Mouse (Mus musculus) c-Kit-negative CD71-positive TER-119-positive erythroid progenitor cells, embryonic 14.5 days (primary cell): Measurements from ENCODE around the gene Dhrs1.

Experiments
- DNase-seq: peaks from one replicate; pipeline ENCODE4 v3.0.0-alpha.2; 2013; ENCODE audit warnings: low read depth, low spot score

Dhrs1 gene

DNA sequence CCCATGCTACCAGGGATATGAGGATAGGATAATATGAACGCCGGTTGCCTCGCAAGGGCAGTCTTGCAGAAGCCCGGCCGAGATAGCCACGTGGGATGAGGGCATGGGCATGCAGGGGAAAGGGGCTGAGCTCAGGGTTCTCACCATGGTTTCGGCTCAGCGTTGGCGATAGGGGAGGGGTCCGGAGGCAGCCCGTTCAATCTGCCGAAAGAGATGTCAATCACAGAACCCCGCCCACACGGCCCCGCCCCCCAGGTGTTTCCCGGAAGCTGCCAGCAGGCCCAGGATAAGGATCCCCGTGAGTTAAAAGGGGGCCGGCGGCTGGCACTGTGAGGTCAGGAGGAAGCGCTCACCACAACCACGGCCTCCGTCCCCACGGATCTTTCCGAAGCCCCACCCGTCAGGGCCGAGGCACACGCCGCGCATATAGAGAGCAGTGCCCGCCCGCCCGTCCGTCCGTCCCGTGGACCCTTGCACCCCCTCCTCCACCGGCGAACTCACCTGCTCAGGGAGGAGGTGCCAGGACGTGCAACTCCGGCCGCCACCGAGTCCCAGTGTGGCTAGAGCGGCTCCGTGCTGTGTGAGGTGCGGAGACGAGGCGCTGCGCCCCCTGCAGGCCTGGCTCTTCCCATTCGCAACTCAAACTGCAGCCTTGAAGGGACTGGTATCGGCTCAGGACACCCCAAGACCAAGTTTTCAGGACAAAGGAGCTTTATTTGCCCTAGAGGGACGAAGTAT lies 23.6 kb downstream of the Dhrs1 start, which contains the start of gene Rabggta:
Gene Rabggta, minus strand, starts transcription at position 564 of the 738 bp plus-strand sequence.
- DNase-seq = peak; percentile 86

GRCm38 (mm10) chr14:55721076-55721475 lies 24.4 kb downstream of the Dhrs1 start:
- DNase-seq = no peak

DNA sequence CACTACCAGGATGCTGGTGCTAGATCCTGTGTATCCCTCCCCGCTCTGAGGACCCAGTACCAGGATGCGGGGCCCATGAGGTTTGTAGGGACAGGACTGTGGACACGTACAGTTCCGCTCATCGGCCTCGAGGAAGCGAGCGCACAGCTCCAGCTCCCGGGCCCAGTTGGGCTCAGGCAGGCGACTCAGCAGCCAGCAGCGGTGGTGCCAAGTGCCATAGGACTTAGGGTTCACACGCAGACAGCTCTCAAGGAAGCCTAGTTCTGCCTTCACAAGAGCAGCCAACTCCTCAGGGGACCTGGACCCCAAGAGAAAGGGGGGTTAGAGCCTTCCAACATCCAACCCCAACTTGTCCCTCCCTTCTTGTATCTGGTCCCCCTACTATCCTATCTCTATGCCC lies 24.8 kb downstream of the Dhrs1 start:
- DNase-seq = no peak

DNA sequence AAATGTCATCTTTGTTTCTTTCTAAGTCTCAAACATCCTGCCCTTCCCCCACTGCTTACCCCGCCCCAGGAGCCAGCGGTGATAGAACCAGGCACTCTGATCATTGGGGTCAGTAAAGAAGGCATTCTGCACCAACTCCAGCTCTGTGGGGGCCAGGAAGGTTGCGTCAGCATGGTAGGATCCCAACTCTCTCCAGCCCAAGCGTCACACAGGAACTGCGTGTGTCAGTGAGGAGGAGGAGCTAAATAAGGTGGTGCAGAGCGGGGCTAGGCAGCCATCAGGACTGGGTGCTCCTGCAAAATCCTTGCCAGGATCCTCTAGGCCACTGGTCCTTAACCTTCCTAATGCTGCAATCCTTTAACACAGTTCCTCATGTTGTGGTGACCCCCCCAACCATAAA lies 25.8 kb downstream of the Dhrs1 start:
- no peak for DNase-seq

- DNase-seq = no peak
Observed at GRCm38 (mm10) chr14:55716884-55717283, 28.6 kb downstream of the Dhrs1 start.

DNA sequence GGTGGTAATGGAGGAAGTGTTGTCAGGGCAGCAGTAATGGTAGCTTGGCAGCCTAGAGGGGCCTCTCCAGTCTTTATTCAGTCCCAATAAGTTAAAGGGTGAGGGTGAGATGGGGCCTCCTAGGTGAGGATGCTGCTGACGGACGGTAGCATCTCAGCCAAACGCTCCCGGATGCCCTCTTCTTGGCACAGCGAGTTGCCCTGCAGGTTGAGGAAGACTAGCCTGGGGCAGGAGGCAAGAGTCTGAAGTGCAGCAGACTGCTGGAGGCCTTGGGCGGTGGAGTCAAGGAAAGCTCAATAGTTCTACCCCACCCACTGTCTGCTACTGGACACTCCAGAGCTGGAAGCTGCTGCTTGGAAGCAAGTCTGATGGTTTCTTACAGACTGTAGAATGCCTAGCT lies 29.2 kb downstream of the Dhrs1 start:
- no peak for DNase-seq

GRCm38 (mm10) chr14:55714893-55715292 lies 30.6 kb downstream of the Dhrs1 start:
- DNase-seq = no peak

DNA sequence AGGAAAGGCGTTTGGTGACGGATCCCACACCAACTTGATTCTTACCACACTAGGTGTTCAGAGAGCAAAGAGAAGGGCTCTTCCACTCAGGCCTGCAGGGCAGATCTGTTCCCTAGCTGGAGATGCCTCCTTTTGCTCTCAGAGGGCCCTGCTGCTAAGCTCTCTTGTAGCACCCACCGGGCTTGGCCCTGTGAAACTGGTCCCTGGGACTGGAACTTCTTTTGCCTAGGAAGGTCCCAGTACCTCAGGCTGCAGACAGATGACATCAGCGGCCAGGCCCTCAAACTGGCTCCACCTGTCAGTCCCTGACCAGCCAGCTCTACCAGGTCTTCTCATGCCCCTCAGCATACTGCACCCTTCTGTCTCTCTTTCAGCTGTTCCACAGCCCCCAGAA lies 31.8 kb downstream of the Dhrs1 start, which contains the start of gene Tgm1:
Gene Tgm1, minus strand, starts transcription at position 198 of the 394 bp plus-strand sequence.
- no peak for DNase-seq

- DNase-seq = no peak
Observed at GRCm38 (mm10) chr14:55713007-55713728, 32.3 kb downstream of the Dhrs1 start.

DNA sequence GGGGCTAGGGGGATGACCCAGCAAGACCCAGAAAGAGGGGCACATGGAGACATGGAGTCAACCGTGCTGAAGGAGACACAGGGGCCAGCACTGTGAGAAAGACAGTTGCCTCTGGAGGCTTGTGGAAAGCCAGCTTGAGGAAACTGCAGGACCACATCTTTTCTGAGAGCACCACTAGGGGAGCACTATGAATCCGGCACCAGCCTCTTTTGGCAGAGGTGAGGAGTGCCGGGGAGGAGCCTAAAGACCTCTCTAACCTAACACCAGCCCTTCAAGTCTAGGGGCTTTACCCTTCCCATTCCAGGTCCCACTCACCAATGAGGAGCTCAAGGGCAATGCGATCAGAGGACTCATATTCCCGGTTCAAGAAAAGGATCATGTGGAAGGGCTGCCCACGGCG lies 33.7 kb downstream of the Dhrs1 start:
- DNase-seq = no peak

DNA sequence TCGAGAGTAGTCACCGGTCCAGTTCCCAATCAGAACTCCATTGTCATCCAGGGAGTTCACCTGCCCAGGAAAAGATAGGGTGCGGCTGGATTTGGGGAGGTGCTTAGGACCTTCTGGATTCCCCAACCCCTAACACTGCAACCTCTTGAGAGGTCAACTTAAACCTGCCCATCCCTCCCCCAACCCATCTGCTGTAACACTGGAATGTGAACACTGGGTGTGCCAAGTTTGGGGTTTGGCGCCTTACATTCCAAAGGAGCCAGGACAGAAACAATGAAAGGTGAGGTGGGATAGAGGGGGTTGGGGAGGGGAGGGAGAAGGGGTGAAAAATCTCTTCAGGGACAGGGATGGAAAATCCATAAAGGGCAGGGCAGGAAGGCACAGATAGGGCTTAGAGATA lies 36.0 kb downstream of the Dhrs1 start:
- no peak for DNase-seq

DNA sequence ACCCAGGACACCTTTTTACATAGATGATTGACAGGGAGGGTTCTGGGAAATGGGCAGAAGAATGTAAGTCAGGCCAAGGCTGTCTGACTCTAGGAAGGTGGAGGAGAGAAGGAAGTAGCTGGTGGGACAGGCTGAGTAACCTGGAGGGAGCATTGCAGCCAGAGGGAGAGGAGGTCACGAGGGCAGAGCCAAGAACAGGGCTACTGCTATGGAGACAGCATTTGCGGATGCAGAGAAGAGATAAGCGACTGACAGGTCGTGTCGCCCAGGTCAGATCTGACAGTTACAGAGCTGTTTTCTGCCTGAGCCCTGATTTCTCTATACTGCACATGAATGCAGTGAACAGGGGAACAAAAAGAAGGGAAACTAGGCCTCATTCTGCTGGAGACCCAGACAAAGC lies 38.1 kb downstream of the Dhrs1 start:
- DNase-seq = no peak

DNA sequence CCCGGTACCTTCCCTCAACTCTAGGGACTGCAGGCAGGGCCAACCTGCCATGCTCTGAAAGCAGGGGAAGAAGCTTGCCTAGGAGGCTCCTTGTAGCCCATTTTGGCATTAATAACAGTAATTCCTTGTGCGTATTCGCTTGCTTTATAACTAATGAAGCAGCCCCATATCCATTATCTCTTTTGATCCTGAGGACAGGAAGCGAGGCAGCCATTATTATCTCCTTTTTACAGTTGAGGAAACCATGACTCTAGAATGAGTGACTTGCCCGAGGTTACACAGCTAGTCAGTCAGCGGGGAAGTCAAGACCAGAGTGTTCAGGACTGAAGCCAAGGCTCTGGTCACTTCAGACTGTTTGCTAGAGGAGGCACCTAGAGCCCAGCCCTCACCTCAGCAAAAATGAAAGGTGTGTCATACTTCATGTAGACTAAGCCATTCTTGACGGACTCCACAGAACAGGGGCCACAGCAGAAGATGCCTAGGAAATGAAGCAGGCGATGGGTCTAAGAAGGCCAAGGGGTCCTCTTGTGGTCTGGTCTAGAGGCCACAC lies 39.4 kb downstream of the Dhrs1 start:
- no peak for DNase-seq

DNA sequence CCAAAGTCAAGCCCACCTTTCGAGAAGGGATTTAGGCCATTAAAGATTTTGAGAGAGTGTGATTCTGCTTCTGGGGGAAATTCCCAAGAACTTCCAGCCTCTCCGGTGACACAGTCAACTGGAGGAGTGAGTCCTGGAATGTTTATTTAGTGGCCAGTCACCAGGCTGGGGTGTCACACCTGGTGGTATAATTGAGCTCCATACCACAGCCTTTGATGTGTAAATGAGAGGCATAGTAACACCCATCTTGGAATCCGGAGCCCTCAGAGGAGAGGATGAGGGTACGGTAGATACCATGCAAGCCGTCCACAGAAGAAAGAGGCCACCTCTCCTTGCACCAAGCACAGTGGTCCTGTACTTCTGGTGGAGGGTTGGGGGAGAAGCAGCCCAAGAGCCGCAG lies 42.7 kb downstream of the Dhrs1 start:
- no peak for DNase-seq

- no peak for DNase-seq
Observed at GRCm38 (mm10) chr14:55701131-55701530, 44.4 kb downstream of the Dhrs1 start.

GRCm38 (mm10) chr14:55697226-55697625 lies 48.3 kb downstream of the Dhrs1 start:
- DNase-seq = no peak

DNA sequence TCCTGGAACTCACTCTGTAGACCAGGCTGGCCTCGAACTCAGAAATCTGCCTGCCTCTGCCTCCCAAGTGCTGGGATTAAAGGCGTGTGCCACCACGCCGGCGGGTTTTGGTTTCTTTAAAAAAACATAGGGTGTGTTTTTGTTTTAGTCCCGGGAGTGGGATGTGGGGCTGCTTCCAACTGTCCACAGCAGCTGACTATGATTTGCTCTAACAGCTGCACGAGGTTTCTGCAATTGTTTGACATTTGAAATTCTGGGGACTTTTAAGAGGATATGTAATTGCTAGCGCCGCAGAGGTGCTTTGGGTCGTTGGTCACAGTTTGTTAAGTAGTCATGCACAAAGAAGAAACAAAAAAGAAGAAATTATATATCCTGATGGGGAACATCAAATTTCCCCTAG lies 56.1 kb downstream of the Dhrs1 start:
- no peak for DNase-seq
